Mouse (Mus musculus) heart, embryonic 15.5 days (tissue): Measurements from ENCODE around the gene Wfdc3. TPM values are rescaled to one million over a fixed set of nuclear protein-coding genes. Genes with fewer than 3 reads are reported as not detected.

Experiments used
- ATAC-seq: fragments of 200-750 bp; cut with Nextera tagmentation; replicated peaks from 2 replicates; pipeline ENCODE4 v1.8.0; 2017; ENCODE audit warnings: low read depth, moderate TSS enrichment; ENCODE audit not compliant: insufficient number of reproducible peaks, insufficient read depth, low FRiP score
- H3K27ac ChIP-seq: fragments of 300-500 bp; sonication (generic); 2 replicates; pipeline ENCODE4 v1.5.1; 2015; ENCODE audit warnings: mild to moderate bottlenecking, inconsistent platforms
- H3K27me3 ChIP-seq: fragments of 300-500 bp; sonication (generic); 2 replicates; pipeline ENCODE4 v1.6.1; 2015; ENCODE audit warnings: inconsistent platforms
- H3K36me3 ChIP-seq: fragments of 300-500 bp; sonication (generic); 2 replicates; pipeline ENCODE4 v1.6.1; 2015; ENCODE audit warnings: mild to moderate bottlenecking, inconsistent platforms
- H3K4me1 ChIP-seq: fragments of 300-500 bp; sonication (generic); replicated peaks from 2 replicates; pipeline ENCODE4 v1.6.1; 2015; ENCODE audit warnings: inconsistent platforms
- H3K4me2 ChIP-seq: fragments of 300-500 bp; sonication (generic); 2 replicates; pipeline ENCODE4 v1.6.1; 2015; ENCODE audit warnings: inconsistent platforms, mild to moderate bottlenecking, moderate library complexity
- H3K4me3 ChIP-seq: fragments of 300-500 bp; sonication (generic); 2 replicates; pipeline ENCODE4 v1.5.1; 2015; ENCODE audit warnings: mild to moderate bottlenecking, inconsistent platforms
- H3K9ac ChIP-seq: fragments of 300-500 bp; sonication (generic); 2 replicates; pipeline ENCODE4 v1.6.1; 2015; ENCODE audit warnings: mild to moderate bottlenecking, inconsistent platforms
- H3K9me3 ChIP-seq: fragments of 300-500 bp; sonication (generic); replicated peaks from 2 replicates; pipeline ENCODE4 v1.6.1; 2016; ENCODE audit warnings: inconsistent platforms
- WGBS: fragments of 180-500 bp; shearing (Covaris S2); methylation state at CpG from one replicate; pipeline ENCODE4 v1.1.7; 2015; ENCODE audit warnings: mixed read lengths; 5-methylcytosine and 5-hydroxymethylcytosine counted together
- polyA plus RNA-seq: library from polyadenylated mRNA; unstranded; fragments of >200 nt; fragmentation: Nextera tagmentation; extraction: Ambion mirVana; gene quantifications from 2 replicates; pipeline ENCODE4 v1.2.1, GENCODE M21; 2015

Wfdc3 gene
- polyA plus RNA-seq, 1 experiment from 2014 or later, result 0.77 TPM

GRCm38 (mm10) chr2:164785481-164786387 is 40.0 kb upstream of the Wfdc3 start, which contains the start of gene Snx21:
Snx21 (plus strand) TSS chr2:164785823.
- WGBS, result under 1% methylated on average over 88 of the region's 89 CpGs
- ATAC-seq, result peak; percentile 94

GRCm38 (mm10) chr2:164784869-164785420 is 39.2 kb upstream of the Wfdc3 start:
- WGBS, result 3% methylated on average over 7 of the region's 7 CpGs
- no peak for ATAC-seq
- Histone ChIP-seq H3K4me2 (peak overlapping the region; percentile 78), H3K36me3 (peaks cover 6% of the 10 kb centered on the region; the same call in 1 of the 2 replicates), H3K9me3 (no peaks in the 10 kb centered on the region), H3K4me3 (peak overlapping the region; percentile 76), H3K4me1 (peaks cover 26% of the 10 kb centered on the region), H3K27ac (peak overlapping the region; percentile 96), H3K9ac (peak overlapping the region; percentile 92), H3K27me3 (no peaks in the 10 kb centered on the region)

More at GRCm38 (mm10) chr2:164785481-164786387, 40.0 kb upstream of the Wfdc3 start, which contains the start of gene Snx21:
- Histone ChIP-seq H3K36me3 (peaks cover 12% of the 10 kb centered on the region), H3K27ac (peak within 1 kb of the TSS; percentile 96), H3K9ac (peak within 1 kb of the TSS; percentile 92), H3K27me3 (no peaks in the 10 kb centered on the region), H3K4me2 (peak within 1 kb of the TSS; percentile 78), H3K4me1 (peaks cover 26% of the 10 kb centered on the region), H3K9me3 (no peaks in the 10 kb centered on the region), H3K4me3 (peak within 1 kb of the TSS; percentile 76)

DNA sequence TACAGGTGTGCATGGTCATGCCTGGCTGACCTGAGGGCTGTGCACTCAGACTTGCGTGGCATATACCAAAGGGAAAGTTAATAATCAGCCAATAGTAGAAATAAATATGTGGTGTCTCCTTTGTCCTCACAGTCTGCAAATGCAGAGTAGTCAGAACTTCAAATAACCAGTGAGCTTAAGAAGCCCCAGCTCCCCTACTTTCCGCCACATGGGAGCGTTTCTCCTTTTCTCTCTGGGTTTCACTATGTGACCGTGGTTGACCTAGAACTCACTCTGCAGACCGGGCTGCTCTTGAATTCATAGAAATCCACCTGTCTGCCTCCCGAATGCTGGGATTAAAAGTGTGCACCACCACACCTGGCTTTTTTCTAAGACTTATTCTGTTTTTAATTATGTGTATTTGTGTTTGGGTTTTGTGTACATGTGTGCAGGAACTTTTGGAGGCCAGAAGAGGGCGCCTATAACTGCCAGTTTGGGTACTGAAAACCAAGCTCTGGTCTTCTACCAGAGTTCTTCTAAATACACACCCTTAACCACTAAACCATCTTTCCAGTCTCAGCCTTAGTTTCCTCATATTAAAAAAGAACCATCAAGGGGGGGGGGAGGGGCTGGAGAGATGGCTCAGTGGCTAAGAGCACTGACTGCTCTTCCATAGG is 38.3 kb upstream of the Wfdc3 start:
- no peaks in the 10 kb centered on the region for H3K9me3 ChIP-seq
- no peak overlapping the region for H3K4me3 ChIP-seq
- H3K4me2 ChIP-seq, result no peak overlapping the region
- no peaks in the 10 kb centered on the region; the same call in 1 of the 2 replicates for H3K36me3 ChIP-seq
- peaks cover 26% of the 10 kb centered on the region for H3K4me1 ChIP-seq
- no peak overlapping the region for H3K27ac ChIP-seq
- WGBS, result 72% methylated on average over 7 of the region's 7 CpGs
- H3K27me3 ChIP-seq, result no peaks in the 10 kb centered on the region
- no peak overlapping the region for H3K9ac ChIP-seq
- no peak for ATAC-seq

DNA sequence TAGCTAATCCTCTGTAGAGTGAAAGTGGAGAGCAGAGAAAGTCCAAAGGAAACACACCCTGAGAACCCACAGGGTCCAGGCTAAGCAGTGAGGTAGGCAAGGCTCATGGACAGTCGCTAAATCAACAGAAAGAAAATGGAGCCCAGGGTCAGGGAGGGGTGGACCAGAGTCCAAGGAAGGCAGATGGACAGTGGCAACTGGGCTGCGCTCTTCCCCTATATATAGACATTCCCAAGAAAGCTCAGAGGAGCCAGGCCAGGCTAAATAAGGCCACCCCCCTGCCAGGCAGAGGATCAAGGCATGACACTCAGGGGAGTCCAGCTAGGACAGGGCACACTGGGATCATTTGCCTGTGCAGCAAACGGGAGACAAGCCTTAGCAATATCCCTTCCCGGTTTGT is 36.1 kb upstream of the Wfdc3 start:
- WGBS, result 56% methylated on average over 4 of the region's 4 CpGs
- no peaks in the 10 kb centered on the region for H3K36me3 ChIP-seq
- peaks cover 14% of the 10 kb centered on the region for H3K4me1 ChIP-seq
- no peak overlapping the region for H3K4me3 ChIP-seq
- 0 out of 2 replicates have a peak, but pooled peaks cover 4% of the 10 kb centered on the region for H3K27me3 ChIP-seq
- ATAC-seq, result no peak
- H3K9me3 ChIP-seq, result no peaks in the 10 kb centered on the region
- no peak overlapping the region for H3K9ac ChIP-seq
- no peak overlapping the region for H3K4me2 ChIP-seq
- H3K27ac ChIP-seq, result no peak overlapping the region

- Histone ChIP-seq H3K9ac (no peak within 1 kb of the TSS), H3K9me3 (no peaks in the 10 kb centered on the region), H3K4me2 (no peak within 1 kb of the TSS), H3K27me3 (0 out of 2 replicates have a peak, but pooled peaks cover 8% of the 10 kb centered on the region), H3K36me3 (no peaks in the 10 kb centered on the region), H3K27ac (no peak within 1 kb of the TSS), H3K4me3 (no peak within 1 kb of the TSS), H3K4me1 (peaks cover 5% of the 10 kb centered on the region)
- no peak for ATAC-seq
- WGBS, result 59% methylated on average over 8 of the region's 8 CpGs
These were observed 33.9 kb upstream of the Wfdc3 start, which contains the start of gene Tnnc2 for GRCm38 (mm10) chr2:164779481-164780086. Tnnc2 (minus strand) TSS chr2:164779967.

DNA sequence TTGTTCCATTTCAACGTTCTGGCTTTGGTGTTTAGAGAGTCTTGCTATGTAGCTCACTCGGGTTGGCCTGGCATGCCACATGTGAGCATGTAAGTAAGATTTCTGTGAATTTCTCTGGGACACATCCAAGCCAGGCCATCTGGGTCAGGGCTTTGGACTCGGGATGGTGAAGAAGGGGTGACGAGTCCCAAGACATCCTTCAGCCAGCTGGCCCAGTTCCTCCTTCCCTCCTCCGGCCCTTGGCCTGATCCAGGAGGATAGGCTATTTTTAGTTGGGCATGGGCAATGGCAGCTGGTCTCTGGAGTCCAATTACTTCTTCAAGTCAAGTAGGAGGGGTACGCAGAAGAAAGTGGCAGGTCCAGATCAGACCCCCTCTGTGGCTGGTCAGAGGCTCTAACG is 33.1 kb upstream of the Wfdc3 start:
- no peak for ATAC-seq
- H3K4me2 ChIP-seq, result no peak overlapping the region
- H3K27me3 ChIP-seq, result 0 out of 2 replicates have a peak, but pooled peaks cover 8% of the 10 kb centered on the region
- H3K9ac ChIP-seq, result no peak overlapping the region
- no peak overlapping the region for H3K27ac ChIP-seq
- no peak overlapping the region for H3K4me3 ChIP-seq
- no peaks in the 10 kb centered on the region for H3K9me3 ChIP-seq
- no peaks in the 10 kb centered on the region for H3K36me3 ChIP-seq
- H3K4me1 ChIP-seq, result peaks cover 4% of the 10 kb centered on the region; the same call in 1 of the 2 replicates
- WGBS, result 58% methylated on average over 7 of the region's 7 CpGs

DNA sequence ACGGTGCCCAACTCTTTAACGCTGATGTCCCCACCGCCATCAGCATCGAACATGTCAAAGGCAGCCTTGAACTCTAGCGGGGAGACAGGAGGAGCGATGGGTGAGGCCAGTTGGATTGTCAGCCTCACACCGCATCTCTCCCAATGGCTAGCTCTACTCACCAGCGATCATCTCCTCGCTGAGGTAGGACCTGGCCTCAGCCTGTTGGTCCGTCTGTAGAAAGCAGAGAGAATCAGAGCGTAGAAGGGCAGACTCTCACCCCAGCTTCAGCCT is 32.2 kb upstream of the Wfdc3 start:
- Histone ChIP-seq H3K4me2 (no peak overlapping the region), H3K9me3 (no peaks in the 10 kb centered on the region), H3K36me3 (no peaks in the 10 kb centered on the region), H3K4me3 (no peak overlapping the region), H3K9ac (no peak overlapping the region), H3K27ac (no peak overlapping the region), H3K4me1 (peaks cover 6% of the 10 kb centered on the region; the same call in 1 of the 2 replicates), H3K27me3 (0 out of 2 replicates have a peak, but pooled peaks cover 8% of the 10 kb centered on the region)
- whole genome bisulfite sequencing, result 90% methylated on average over 11 of the region's 11 CpGs
- ATAC-seq, result no peak

GRCm38 (mm10) chr2:164777246-164778014 is 31.7 kb upstream of the Wfdc3 start:
- H3K9ac ChIP-seq, result no peak overlapping the region
- H3K4me1 ChIP-seq, result peaks cover 8% of the 10 kb centered on the region; the same call in 1 of the 2 replicates
- H3K4me3 ChIP-seq, result no peak overlapping the region
- no peak for ATAC-seq
- H3K36me3 ChIP-seq, result peaks cover under 1% of the 10 kb centered on the region; the same call in 1 of the 2 replicates
- no peaks in the 10 kb centered on the region for H3K9me3 ChIP-seq
- H3K27ac ChIP-seq, result no peak overlapping the region
- no peak overlapping the region for H3K4me2 ChIP-seq
- WGBS, result 77% methylated on average over 30 of the region's 30 CpGs
- 0 out of 2 replicates have a peak, but pooled peaks cover 8% of the 10 kb centered on the region for H3K27me3 ChIP-seq

- Histone ChIP-seq H3K4me1 (peaks cover 14% of the 10 kb centered on the region), H3K36me3 (peaks cover 6% of the 10 kb centered on the region), H3K9ac (no peak overlapping the region), H3K4me2 (no peak overlapping the region), H3K27ac (no peak overlapping the region), H3K9me3 (no peaks in the 10 kb centered on the region), H3K4me3 (no peak overlapping the region), H3K27me3 (0 out of 2 replicates have a peak, but pooled peaks cover 8% of the 10 kb centered on the region)
- no peak for ATAC-seq
- WGBS, result 59% methylated on average over 17 of the region's 17 CpGs
These were observed 31.1 kb upstream of the Wfdc3 start for GRCm38 (mm10) chr2:164776801-164777200.

DNA sequence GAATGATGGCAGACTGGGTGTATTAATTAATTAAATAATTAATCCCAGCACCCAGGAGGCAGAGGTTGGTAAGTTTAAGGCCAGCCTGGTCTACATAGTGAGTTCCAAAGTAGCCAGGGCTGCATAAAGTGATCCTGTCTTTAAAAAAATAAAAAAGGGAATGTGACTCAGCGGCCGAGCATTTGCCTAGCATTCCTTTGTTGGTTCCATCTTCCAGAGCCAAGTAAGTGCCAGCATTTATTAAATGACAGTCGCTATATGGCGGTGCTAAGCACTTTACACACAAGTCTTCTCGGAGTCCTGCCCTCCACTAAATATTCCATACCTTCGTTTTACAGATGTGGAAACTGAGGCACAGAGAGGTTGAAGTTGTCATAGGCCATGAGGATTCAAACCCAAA is 30.4 kb upstream of the Wfdc3 start:
- H3K36me3 ChIP-seq, result peaks cover 6% of the 10 kb centered on the region

More for the DNA sequence above, 30.4 kb upstream of the Wfdc3 start:
- no peak for ATAC-seq
- Histone ChIP-seq H3K9me3 (no peaks in the 10 kb centered on the region), H3K4me1 (peaks cover 20% of the 10 kb centered on the region), H3K4me2 (no peak overlapping the region), H3K27ac (no peak overlapping the region), H3K27me3 (0 out of 2 replicates have a peak, but pooled peaks cover 8% of the 10 kb centered on the region), H3K4me3 (no peak overlapping the region), H3K9ac (no peak overlapping the region)
- WGBS, result 69% methylated on average over 6 of the region's 6 CpGs
